Mouse (Mus musculus) heart, embryonic 10.5 days (tissue): ENCODE data around the gene Gmpr2. TPM values are rescaled to one million over a fixed set of nuclear protein-coding genes. Genes with fewer than 3 reads are reported as not detected.

Experiments used
- DNase-seq: peaks from one replicate; pipeline ENCODE4 v3.0.0-alpha.2; 2017; ENCODE audit warnings: low spot score
- H3K27ac ChIP-seq: fragments of 300-500 bp; sonication (generic); 2 replicates; pipeline ENCODE4 v1.5.1; 2016; ENCODE audit warnings: mild to moderate bottlenecking
- H3K27me3 ChIP-seq: fragments of 300-500 bp; sonication (generic); 2 replicates; pipeline ENCODE4 v1.6.1; 2016; ENCODE audit warnings: mild to moderate bottlenecking; ENCODE audit not compliant: poor library complexity, insufficient read depth, severe bottlenecking
- H3K36me3 ChIP-seq: fragments of 300-500 bp; sonication (generic); 2 replicates; pipeline ENCODE4 v1.6.1; 2016; ENCODE audit warnings: mild to moderate bottlenecking, moderate library complexity
- H3K4me1 ChIP-seq: fragments of 300-500 bp; sonication (generic); 2 replicates; pipeline ENCODE4 v1.6.1; 2016; ENCODE audit warnings: mild to moderate bottlenecking
- H3K4me3 ChIP-seq: fragments of 300-500 bp; sonication (generic); 2 replicates; pipeline ENCODE4 v1.5.1; 2016; ENCODE audit warnings: mild to moderate bottlenecking, moderate library complexity
- H3K9me3 ChIP-seq: fragments of 300-500 bp; sonication (generic); 2 replicates; pipeline ENCODE4 v1.6.1; 2016; ENCODE audit warnings: mild to moderate bottlenecking, moderate library complexity
- WGBS: fragments of 180-500 bp; shearing (Covaris S2); methylation state at CpG from one replicate; pipeline ENCODE4 v1.1.7; 2016; 5-methylcytosine and 5-hydroxymethylcytosine counted together
- polyA plus RNA-seq: library from polyadenylated mRNA; unstranded; fragments of >200 nt; fragmentation: Nextera tagmentation; extraction: Ambion mirVana; gene quantifications from 2 replicates; pipeline ENCODE4 v1.2.1, GENCODE M21; 2016

The Gmpr2 gene
- 50.8 and 58.8 TPM in 2 replicates for polyA plus RNA-seq

DNA sequence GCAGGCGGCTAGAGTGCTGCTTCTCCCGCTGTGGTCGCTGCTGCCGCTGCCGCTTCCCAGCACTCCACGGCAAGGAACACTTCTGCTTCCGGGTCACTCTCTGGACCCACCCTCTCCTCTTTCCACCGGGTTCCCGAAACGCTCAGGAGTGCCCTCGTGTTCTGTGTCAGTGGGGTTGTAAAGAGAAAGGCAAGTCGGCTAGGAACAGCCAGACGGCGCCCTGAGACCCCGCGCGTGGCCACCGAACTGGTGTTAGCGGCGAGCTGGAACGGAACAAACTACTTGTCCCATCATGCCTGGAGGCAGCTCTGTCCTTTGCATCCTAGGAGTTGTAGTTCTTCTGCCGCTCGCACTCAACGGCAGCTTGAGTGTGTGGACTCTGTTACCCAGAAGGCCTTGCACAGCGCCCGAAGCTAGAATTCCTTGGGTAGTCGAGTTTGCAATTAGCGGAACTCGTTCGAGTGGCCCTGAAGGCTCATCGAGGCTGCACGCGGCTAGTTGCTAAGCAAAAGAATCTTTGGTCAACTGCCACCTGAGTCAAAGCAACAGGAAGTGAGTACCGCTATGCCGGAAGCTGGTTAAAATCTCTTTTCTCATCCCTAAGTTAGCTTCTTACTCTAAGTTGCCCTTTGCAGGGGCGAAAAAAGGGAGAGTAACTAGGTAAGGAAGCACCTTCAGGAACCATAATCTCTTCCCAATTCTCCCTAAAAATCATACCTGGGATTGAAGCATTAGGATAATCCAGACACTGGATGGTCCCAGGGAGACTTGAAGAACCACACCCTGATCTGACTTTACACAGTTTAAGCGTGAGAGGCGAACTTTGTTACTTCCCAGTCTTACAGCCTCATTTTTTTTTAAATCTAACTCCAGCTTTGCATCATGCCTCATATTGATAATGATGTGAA, at the start of gene Gmpr2, which contains the start of gene Nedd8:
TSS of gene Gmpr2 (plus strand) at position 109 of the 908 bp plus-strand sequence.
TSS of gene Nedd8 (minus strand) at position 292 of the 908 bp plus-strand sequence.
- DNase-seq, result peak; percentile 99
- Histone ChIP-seq H3K27me3 (no peaks in the 10 kb centered on the region), H3K27ac (peak within 1 kb of the TSS; percentile 98), H3K4me1 (peaks cover 20% of the 10 kb centered on the region), H3K9me3 (no peaks in the 10 kb centered on the region), H3K4me3 (peak within 1 kb of the TSS; percentile 83), H3K36me3 (peaks cover 33% of the 10 kb centered on the region)
- WGBS, result 1% methylated on average over 38 of the region's 38 CpGs

DNA sequence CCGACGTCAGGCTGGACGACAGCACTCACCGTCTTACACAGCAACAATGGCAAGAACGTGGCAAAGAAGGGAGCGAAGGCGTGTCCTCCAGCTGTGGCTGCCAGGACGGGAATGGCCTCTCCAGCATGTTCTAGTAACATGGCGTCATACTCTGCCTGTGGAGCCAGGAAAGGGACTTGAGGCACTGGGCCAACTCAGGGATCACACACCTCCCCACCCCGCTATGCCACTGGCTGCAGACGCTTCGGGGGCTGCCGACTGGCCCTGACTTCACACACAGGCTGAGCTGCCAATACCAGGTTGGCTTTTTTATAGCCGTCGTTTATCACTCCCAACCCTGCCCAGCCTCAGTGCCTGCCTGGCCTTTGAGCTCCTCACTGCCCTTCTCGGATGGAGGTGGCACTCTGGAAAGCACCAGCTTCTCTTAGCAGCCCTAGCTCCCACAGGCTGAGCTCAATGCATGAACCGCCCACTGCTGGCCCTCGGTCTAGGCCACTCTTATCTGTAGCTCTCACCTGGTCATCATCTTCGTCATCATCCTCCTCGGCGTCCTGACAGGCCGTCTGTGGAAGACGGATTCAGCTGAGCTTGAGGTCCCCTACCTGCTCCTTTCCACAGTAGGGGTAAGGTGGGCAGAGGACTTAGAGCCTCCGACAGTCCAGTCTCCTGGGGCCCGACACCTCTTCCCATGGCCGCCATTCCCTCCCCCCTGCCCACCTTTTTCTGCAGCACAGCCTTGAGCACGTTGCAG, 43.5 kb upstream of the Gmpr2 start:
- Histone ChIP-seq H3K9me3 (no peaks in the 10 kb centered on the region), H3K36me3 (peaks cover 100% of the 10 kb centered on the region), H3K27ac (no peak overlapping the region), H3K4me1 (peaks cover 6% of the 10 kb centered on the region; the same call in 1 of the 2 replicates), H3K4me3 (no peak overlapping the region), H3K27me3 (no peaks in the 10 kb centered on the region)
- DNase-seq, result no peak
- WGBS, result 87% methylated on average over 27 of the region's 27 CpGs

DNA sequence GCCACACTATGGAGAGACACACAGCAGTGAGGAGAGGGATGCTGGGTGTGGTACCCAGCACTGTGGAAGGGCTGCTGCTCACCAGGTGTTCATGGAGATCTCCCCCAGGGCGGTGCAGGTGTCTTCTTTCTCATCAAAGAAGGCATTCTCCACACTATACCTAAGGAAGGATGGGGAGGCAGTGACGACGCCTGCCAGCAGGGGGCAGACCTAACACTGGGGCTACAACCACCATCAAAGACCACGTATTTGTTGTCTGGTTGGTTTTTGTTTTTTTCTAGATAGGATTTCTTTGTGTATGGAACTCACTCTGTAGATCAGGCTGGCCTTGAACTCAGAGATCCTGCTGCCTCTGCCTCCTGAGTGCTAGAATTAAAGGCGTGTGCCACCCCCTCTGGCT, 42.4 kb upstream of the Gmpr2 start:
- WGBS, result 54% methylated on average over 5 of the region's 5 CpGs
- no peak for DNase-seq

DNA sequence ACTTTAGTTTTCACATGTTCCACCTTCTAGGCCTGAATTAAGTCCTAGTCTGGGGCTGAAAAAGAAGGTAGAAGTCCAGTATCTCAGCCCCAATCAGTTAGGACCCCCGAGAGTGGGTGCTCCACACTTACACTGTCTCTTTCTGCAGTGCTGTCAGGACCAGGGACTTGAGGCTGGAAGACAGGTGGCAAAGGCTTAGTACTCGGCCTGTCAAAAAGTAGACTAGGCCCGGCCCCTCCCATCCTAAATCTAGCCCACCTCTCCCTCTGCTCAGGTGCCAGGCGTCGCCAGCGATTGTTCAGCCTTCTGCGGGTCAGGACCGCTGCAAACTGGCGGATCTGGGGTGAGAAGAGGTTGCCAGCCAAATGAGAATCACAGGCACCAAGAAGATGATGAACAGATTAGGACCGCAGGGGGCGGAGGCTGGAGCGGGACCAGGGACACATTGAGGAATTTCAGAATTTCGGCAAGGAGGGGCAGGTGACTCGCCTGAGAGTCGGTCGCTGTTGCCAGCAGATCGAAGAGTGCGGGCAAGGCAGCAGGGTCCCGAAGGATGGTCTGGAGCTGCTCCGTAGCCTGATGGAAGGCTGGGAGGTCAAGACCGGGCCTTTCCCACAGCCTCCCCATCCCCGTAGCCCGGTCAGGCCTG, 36.7 kb upstream of the Gmpr2 start:
- no peaks in the 10 kb centered on the region for H3K27me3 ChIP-seq
- no peak for DNase-seq
- no peaks in the 10 kb centered on the region for H3K9me3 ChIP-seq
- H3K27ac ChIP-seq, result peak overlapping the region; percentile 88
- H3K4me1 ChIP-seq, result peaks cover 22% of the 10 kb centered on the region
- H3K36me3 ChIP-seq, result peaks cover 84% of the 10 kb centered on the region
- WGBS, result 4% methylated on average over 23 of the region's 23 CpGs
- H3K4me3 ChIP-seq, result peak overlapping the region; percentile 84

More for the DNA sequence above, 42.4 kb upstream of the Gmpr2 start:
- peaks cover 100% of the 10 kb centered on the region for H3K36me3 ChIP-seq
- H3K4me1 ChIP-seq, result peaks cover 6% of the 10 kb centered on the region
- H3K27me3 ChIP-seq, result no peaks in the 10 kb centered on the region
- no peaks in the 10 kb centered on the region for H3K9me3 ChIP-seq
- H3K4me3 ChIP-seq, result no peak overlapping the region
- H3K27ac ChIP-seq, result no peak overlapping the region

DNA sequence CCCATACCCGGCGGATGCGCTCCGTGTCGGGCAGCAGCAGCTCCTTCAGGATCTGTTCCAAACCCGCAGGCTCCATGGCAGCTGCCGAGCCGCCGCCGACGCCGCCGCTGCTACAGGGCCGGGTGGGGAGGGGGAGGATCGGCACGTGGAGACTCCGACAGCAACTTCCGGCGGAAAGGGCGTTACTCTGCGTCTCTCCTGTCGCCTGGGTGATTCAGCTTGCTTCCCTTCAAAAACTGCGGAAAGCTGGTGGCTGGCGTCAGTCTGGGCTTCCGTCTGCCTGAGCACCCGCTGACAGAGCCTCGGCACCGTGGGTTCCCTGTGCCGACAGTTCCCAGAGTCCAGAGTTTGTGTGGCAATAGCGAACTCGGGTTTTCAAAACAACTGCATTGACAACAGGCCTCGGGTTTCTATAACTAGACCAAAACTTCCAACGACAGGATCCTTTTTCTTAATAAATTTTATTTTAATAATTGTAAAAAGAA, 36.2 kb upstream of the Gmpr2 start, which contains the start of gene Ipo4:
TSS of gene Ipo4 (minus strand) at position 435 of the 485 bp plus-strand sequence.
- Histone ChIP-seq H3K27me3 (no peaks in the 10 kb centered on the region), H3K36me3 (peaks cover 84% of the 10 kb centered on the region), H3K27ac (peak within 1 kb of the TSS; percentile 88), H3K4me3 (peak within 1 kb of the TSS; percentile 84), H3K4me1 (peaks cover 22% of the 10 kb centered on the region), H3K9me3 (no peaks in the 10 kb centered on the region)
- DNase-seq, result peak; percentile 97
- 1% methylated on average over 33 of the region's 33 CpGs for WGBS

DNA sequence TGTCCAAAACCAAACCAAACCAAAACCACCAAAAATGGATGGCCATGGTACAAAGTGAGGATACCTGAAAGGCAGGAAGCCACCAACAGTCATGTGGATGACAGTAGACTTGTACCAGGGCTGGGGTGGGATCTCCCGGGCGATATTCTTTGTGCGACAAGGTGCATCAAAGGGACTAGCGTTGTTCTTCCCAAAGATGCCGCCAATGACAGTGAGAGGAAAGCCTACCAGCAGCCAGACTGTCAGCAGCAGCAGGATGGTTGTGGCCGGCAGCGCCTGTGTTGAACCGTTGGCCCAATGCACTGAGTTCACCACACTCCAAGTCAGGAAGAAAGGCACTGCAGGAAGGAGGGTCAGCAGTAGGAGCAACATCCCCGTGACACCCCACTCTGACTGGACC, 33.9 kb upstream of the Gmpr2 start, which contains the start of gene Gm49378:
TSS of gene Gm49378 (minus strand) at position 101 of the 400 bp plus-strand sequence.
- H3K27ac ChIP-seq, result no peak within 1 kb of the TSS
- WGBS, result 89% methylated on average over 9 of the region's 9 CpGs
- H3K4me3 ChIP-seq, result no peak within 1 kb of the TSS
- H3K4me1 ChIP-seq, result peaks cover 27% of the 10 kb centered on the region
- no peaks in the 10 kb centered on the region for H3K27me3 ChIP-seq
- no peak for DNase-seq
- H3K9me3 ChIP-seq, result no peaks in the 10 kb centered on the region
- peaks cover 74% of the 10 kb centered on the region for H3K36me3 ChIP-seq

DNA sequence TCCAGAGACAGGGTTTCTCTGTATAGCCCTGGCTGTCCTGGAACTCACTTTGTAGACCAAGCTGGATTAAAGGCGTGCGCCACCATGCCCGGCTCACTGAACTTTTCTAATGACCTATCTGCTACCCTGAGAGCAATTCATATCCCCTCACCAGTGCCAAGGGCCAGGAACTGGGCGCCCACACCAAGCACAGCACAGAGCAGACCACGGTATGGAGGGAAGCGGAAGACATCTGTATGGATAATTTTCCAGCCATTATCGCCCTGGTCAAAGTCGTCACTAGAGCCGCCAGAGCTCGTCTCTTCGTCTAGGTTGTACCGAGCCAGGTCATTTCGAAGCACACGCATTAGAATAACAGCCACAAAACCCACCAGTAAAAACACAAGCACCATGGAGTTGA, 30.9 kb upstream of the Gmpr2 start:
- peaks cover 25% of the 10 kb centered on the region for H3K4me1 ChIP-seq
- H3K4me3 ChIP-seq, result no peak overlapping the region
- H3K27me3 ChIP-seq, result no peaks in the 10 kb centered on the region
- 94% methylated on average over 14 of the region's 14 CpGs for WGBS
- peaks cover 61% of the 10 kb centered on the region for H3K36me3 ChIP-seq
- DNase-seq, result no peak
- no peak overlapping the region for H3K27ac ChIP-seq
- H3K9me3 ChIP-seq, result no peaks in the 10 kb centered on the region

DNA sequence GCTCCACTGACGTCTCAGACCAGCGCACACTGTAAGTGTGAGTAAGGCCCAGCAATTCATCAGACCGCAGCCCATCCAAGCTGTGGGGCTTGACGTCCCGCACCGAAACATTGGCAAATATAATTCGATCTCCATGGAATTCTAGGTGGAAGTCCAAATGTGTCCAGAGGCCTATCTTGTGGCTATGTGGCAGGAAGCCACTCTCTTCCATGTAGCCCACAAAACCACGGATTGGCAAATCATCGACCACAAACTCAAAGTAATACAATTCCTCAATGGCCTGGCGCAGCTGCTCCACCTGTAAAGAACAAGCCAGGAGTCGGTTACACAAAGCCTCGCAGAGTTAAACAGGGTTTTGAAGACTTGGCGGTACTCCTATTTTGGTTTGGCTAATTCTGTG, 30.4 kb upstream of the Gmpr2 start:
- Histone ChIP-seq H3K9me3 (no peaks in the 10 kb centered on the region), H3K4me3 (no peak overlapping the region), H3K27me3 (no peaks in the 10 kb centered on the region), H3K4me1 (peaks cover 23% of the 10 kb centered on the region), H3K36me3 (peaks cover 63% of the 10 kb centered on the region), H3K27ac (no peak overlapping the region)
- 95% methylated on average over 13 of the region's 13 CpGs for WGBS
- no peak for DNase-seq

DNA sequence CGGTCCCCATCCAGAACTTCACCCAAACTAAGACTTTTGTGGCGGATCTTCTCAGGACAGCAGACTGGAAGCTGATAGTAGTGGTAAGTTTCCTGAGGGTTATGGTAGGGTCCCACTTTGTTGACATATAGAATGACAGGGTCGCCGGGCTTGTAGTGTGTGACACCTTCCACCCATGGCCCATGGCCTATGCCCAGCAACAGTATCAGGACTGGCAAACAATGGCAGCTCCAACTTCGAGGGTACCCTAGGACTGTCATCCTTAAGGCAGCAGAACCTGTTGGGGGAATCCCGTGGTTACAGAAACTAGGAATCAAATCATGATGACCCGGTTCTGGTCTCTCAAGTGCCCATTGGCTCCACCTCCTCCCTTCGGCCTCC, 29.1 kb upstream of the Gmpr2 start:
- H3K4me3 ChIP-seq, result peak overlapping the region; percentile 99
- H3K9me3 ChIP-seq, result no peaks in the 10 kb centered on the region
- DNase-seq, result no peak
- H3K27me3 ChIP-seq, result no peaks in the 10 kb centered on the region
- WGBS, result 24% methylated on average over 8 of the region's 8 CpGs
- peaks cover 20% of the 10 kb centered on the region for H3K4me1 ChIP-seq
- peak overlapping the region; percentile 100 for H3K27ac ChIP-seq
- H3K36me3 ChIP-seq, result peaks cover 58% of the 10 kb centered on the region

DNA sequence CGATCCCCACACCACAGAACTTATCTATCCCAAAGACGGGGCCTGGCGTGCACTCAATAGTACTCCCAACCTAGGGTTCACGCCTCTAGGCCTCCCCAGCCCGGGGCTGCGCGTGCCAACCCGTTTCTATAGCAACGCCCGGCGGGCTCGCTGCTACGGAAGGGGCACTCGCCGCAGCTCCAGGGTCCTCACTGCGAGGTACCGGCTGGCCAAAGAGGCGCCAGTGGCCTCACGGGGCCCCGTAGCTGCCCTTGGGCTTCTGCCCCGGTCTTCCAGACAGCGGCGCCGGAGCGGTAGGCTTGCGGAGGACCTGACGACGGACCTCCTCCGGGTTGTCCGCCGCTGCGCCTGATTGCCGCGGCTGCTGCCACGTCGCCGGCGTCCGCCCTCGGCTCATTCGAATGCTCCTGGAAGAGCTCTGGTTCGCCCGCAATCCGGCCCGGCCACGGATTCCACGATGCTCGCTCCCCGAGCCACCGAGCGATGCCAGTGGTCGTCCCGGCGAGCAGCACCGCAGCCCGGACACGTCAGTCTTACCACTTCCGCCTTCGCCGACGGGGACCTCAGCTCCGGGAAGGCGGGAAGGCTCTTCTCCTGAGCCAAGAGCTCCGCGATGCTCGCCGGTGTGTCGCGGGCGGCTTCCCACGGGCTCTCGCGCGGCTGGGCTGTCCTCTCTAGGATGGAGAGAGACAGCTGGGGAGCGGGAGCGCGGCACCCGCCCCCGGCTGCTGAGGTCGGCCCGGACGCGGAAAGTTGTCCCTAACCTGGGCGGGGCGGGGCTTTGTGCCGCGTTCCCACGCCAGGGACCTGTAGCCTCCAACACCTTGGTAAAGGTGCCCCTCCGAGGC, 28.5 kb upstream of the Gmpr2 start, which contains the start of gene Tm9sf1:
TSS of gene Tm9sf1 (minus strand) at position 747 of the 848 bp plus-strand sequence.
- H3K36me3 ChIP-seq, result peaks cover 52% of the 10 kb centered on the region
- peak within 1 kb of the TSS; percentile 99 for H3K4me3 ChIP-seq
- DNase-seq, result peak; percentile 94
- H3K9me3 ChIP-seq, result no peaks in the 10 kb centered on the region
- peaks cover 20% of the 10 kb centered on the region for H3K4me1 ChIP-seq
- under 1% methylated on average over 89 of the region's 89 CpGs for WGBS
- no peaks in the 10 kb centered on the region for H3K27me3 ChIP-seq
- H3K27ac ChIP-seq, result peak within 1 kb of the TSS; percentile 100

DNA sequence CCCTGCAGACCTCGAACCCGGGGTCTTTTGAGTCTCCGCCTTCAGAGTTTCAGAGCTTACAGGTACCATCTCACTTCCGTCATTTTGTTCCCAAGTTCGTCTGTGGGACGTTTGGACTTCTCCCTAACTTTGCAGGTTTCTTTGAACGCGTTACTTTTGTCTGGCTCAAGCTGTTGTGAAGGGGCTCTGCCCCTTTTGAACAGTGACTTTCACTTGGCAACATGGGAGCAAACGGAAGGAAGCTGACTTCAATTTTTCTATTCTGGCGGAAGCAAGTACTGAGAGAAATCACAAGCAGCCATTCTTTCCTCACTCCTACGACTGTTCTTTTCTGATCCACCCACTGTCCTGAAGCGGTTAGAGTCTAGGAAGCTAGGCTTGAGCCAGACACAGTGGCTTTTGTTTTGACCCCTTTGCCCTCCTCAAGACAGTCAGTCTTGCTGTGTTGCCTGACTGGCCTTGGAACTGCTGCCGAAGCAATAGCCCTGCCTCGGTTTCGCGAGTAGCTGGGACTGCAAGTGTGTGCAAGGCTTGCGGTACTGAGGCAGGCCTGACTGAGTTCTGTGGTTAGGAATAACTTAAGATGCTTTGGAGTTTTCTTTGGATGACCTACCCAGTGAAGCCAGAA, 27.4 kb upstream of the Gmpr2 start:
- Histone ChIP-seq H3K4me3 (peak overlapping the region; percentile 99), H3K4me1 (peaks cover 20% of the 10 kb centered on the region), H3K27me3 (no peaks in the 10 kb centered on the region), H3K36me3 (peaks cover 41% of the 10 kb centered on the region), H3K9me3 (no peaks in the 10 kb centered on the region), H3K27ac (peak overlapping the region; percentile 100)
- no peak for DNase-seq
- WGBS, result 33% methylated on average over 17 of the region's 17 CpGs
